In the genomic region with DNA sequence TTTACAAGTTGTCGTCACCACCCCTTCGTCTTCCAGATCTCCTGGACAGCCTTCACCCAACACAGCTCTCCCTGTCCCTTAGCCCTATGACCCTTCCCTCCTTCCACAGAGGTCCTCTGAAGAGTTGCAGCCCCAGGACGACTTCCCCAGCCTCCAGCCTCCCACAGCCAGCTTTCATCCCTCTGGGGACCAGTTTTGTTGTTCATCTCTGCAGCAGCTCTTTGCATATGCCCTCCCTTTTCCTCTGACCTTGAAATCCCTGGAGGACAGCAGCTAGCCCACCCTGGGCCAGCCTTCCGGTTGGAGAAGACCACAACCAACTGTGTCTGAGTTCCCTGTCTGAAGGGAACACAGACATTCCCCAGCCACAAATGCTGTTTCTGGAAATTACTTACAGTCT, we compare ENCODE assay signal across 18 mouse cellular contexts.
DNase-seq lines count a peak whose midpoint lies in the region; ATAC-seq lines count a peak whose summit lies in the region.
"Had no signal": no experiment of that assay in that cellular context is flagged by ENCODE, and none has a peak within 500 bp of the region (broad histone marks: within the 10 kb centered on the region; RNA-seq: fewer than 3 reads in every experiment).

No protein-coding gene starts in this region.

- WGBS in heart, embryonic 11.5 days (ENCODE audit: insufficient replicate concordance), result 49% methylated on average over 4 of the region's 4 CpGs

- H3K4me3 ChIP-seq in heart, embryonic 11.5 days (ENCODE audit: low read depth, low read length), result no peak overlapping the region
- H3K4me3 ChIP-seq: embryonic facial prominence, embryonic 12.5 days; forebrain, embryonic 15.5 days; heart, embryonic 12.5 days; hindbrain, embryonic 15.5 days had no signal

- H3K36me3 ChIP-seq in heart, embryonic 11.5 days (ENCODE audit: control insufficient read depth, insufficient read depth, low read length), result no peaks in the 10 kb centered on the region
- H3K36me3 ChIP-seq: embryonic facial prominence, embryonic 12.5 days; forebrain, embryonic 15.5 days; hindbrain, embryonic 15.5 days had no signal

- H3K9me3 ChIP-seq in heart, embryonic 11.5 days (replicated peaks; ENCODE audit: control insufficient read depth, low read length), result no peaks in the 10 kb centered on the region
- H3K9me3 ChIP-seq: embryonic facial prominence, embryonic 12.5 days; forebrain, embryonic 15.5 days; hindbrain, embryonic 15.5 days had no signal

- no peaks in the 10 kb centered on the region for H3K4me1 ChIP-seq in heart, embryonic 11.5 days (ENCODE audit: control insufficient read depth, insufficient read depth, low read length)
- H3K4me1 ChIP-seq: embryonic facial prominence, embryonic 12.5 days; forebrain, embryonic 15.5 days; heart, embryonic 12.5 days; hindbrain, embryonic 15.5 days had no signal

- no peak overlapping the region for H3K27ac ChIP-seq in heart, embryonic 11.5 days (ENCODE audit: low read depth, low read length)
- H3K27ac ChIP-seq: embryonic facial prominence, embryonic 12.5 days; forebrain, embryonic 15.5 days; hindbrain, embryonic 15.5 days had no signal

- no peaks in the 10 kb centered on the region for H3K27me3 ChIP-seq in heart, embryonic 11.5 days (ENCODE audit: control insufficient read depth, insufficient read depth, low read length)
- H3K27me3 ChIP-seq: embryonic facial prominence, embryonic 12.5 days; forebrain, embryonic 15.5 days; heart, embryonic 12.5 days; hindbrain, embryonic 15.5 days had no signal

- no peak overlapping the region for H3K4me2 ChIP-seq in heart, embryonic 11.5 days
- H3K4me2 ChIP-seq: embryonic facial prominence, embryonic 12.5 days; forebrain, embryonic 15.5 days; heart, embryonic 12.5 days; hindbrain, embryonic 15.5 days had no signal

- no peak overlapping the region for H3K9ac ChIP-seq in heart, embryonic 11.5 days (ENCODE audit: low read depth, low read length)
- H3K9ac ChIP-seq: embryonic facial prominence, embryonic 12.5 days; forebrain, embryonic 15.5 days; heart, embryonic 12.5 days; hindbrain, embryonic 15.5 days had no signal

- peak; percentile 92 for DNase-seq in heart, adult 11 months
- DNase-seq in kidney, adult 18-20 months, result peak; percentile 7
- no peak for DNase-seq in kidney, postnatal 25 days
- DNase-seq in kidney, adult 9 months, result peak; percentile 11
- DNase-seq in kidney, postnatal 10 days, result peak; percentile 48
- DNase-seq in adrenal gland, postnatal 25 days, result no peak
- DNase-seq in yolk sac, embryonic 10.5 days (ENCODE audit: low spot score), result no peak
- DNase-seq: adrenal gland, postnatal 10 days; B cell, adult 2 months; cerebellum, adult 11-12 months; cerebellum, adult 9-10 months; cerebellum, postnatal 25 days had no signal

- ATAC-seq in heart, embryonic 11.5 days (replicated peaks; ENCODE audit: insufficient number of reproducible peaks, low FRiP score, low TSS enrichment), result no peak
- ATAC-seq: CD4-positive, CD25-positive, alpha-beta regulatory T cell, adult 4 months; forebrain, embryonic 15.5 days had no signal

Comparison
In these comparisons a context has a peak if more than half of its experiments do, and no peak if none do; other contexts are left out.
1. DNase-seq: peak in heart, adult 11 months (single experiment), kidney, adult 18-20 months (single experiment), kidney, adult 9 months (single experiment) and kidney, postnatal 10 days (single experiment); none in kidney, postnatal 25 days (0 of 2), adrenal gland, postnatal 25 days (single experiment) and yolk sac, embryonic 10.5 days (single experiment).